Mouse (Mus musculus) lung, embryonic 14.5 days (tissue): Measurements from ENCODE around the gene Slc26a10. TPM values are rescaled to one million over a fixed set of nuclear protein-coding genes. Genes with fewer than 3 reads are reported as not detected.

Experiments used
- ATAC-seq: fragments of 200-750 bp; cut with Nextera tagmentation; 2 replicates; pipeline ENCODE4 v1.8.0; 2017; ENCODE audit warnings: mild to moderate bottlenecking, moderate TSS enrichment, moderate library complexity; ENCODE audit not compliant: insufficient read depth
- DNase-seq: peaks from one replicate; pipeline ENCODE4 v3.0.0-alpha.2; 2015
- H3K27ac ChIP-seq: fragments of 300-500 bp; sonication (generic); 2 replicates; pipeline ENCODE4 v1.5.1; 2014; ENCODE audit warnings: low read depth, mild to moderate bottlenecking, moderate library complexity
- H3K27me3 ChIP-seq: fragments of 300-500 bp; sonication (generic); 2 replicates; pipeline ENCODE4 v1.6.1; 2014; ENCODE audit warnings: low read length, control low read depth; ENCODE audit not compliant: insufficient read depth
- H3K36me3 ChIP-seq: fragments of 300-500 bp; sonication (generic); 2 replicates; pipeline ENCODE4 v1.6.1; 2014; ENCODE audit warnings: control low read depth; ENCODE audit not compliant: insufficient read depth
- H3K4me1 ChIP-seq: fragments of 300-500 bp; sonication (generic); 2 replicates; pipeline ENCODE4 v1.6.1; 2014; ENCODE audit warnings: antibody characterized with exemption, control low read depth; ENCODE audit not compliant: insufficient read depth
- H3K4me2 ChIP-seq: fragments of 300-500 bp; sonication (generic); 2 replicates; pipeline ENCODE4 v1.6.1; 2014; ENCODE audit warnings: mild to moderate bottlenecking
- H3K4me3 ChIP-seq: fragments of 300-500 bp; sonication (generic); 2 replicates; pipeline ENCODE4 v1.5.1; 2014; ENCODE audit warnings: low read depth, low read length
- H3K9ac ChIP-seq: fragments of 300-500 bp; sonication (generic); 2 replicates; pipeline ENCODE4 v1.6.1; 2014
- H3K9me3 ChIP-seq: fragments of 300-500 bp; sonication (generic); 2 replicates; pipeline ENCODE4 v1.6.1; 2016; ENCODE audit warnings: low read depth, low read length, control low read depth
- CTCF ChIP-seq: IDR thresholded peaks from 2 replicates; pipeline ENCODE4 v1.5.1; 2016; ENCODE audit warnings: antibody characterized with exemption, low read depth
- WGBS: fragments of 180-500 bp; shearing (Covaris S2); extraction: QIAGEN DNeasy Blood & Tissue Kit; methylation state at CpG from one replicate; pipeline ENCODE4 v1.1.7; 2014; 5-methylcytosine and 5-hydroxymethylcytosine counted together
- polyA plus RNA-seq: library from polyadenylated mRNA; unstranded; fragments of >200 nt; fragmentation: Nextera tagmentation; extraction: Ambion mirVana; gene quantifications from 2 replicates; pipeline ENCODE4 v1.2.1, GENCODE M21; 2014

Gene Slc26a10
- polyA plus RNA-seq, 1 experiment from 2014 or later = 0.09 TPM

DNA sequence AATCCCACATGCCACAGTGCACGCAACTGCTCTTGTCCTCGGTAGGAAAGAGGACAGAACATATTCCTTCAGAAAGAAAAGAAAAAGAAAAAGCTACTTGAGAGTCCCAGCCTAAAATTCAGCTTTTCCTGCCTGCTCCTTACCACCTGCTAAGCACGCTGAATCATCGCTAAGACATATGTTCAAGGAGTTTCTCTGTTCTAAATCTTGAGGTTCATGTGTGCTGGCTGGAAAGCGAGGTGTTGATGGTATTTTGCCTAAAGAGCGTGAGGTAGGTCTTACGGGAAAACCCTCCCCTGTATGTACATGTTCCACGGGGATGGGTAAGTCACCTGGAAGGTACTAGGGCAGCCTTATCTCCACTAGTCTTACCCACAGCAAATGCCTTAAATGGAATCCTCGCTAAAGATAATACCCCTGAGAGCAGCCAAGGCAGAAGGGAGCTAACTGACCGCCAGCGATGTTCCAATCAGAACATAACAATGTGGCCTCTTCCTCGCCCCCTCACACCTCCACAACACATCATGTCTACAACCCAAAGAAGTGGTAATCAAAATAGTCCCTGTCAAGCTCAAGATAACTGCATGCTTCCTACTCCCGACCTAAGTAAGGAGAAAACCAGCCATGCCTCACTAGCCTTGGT is 29.6 kb upstream of the Slc26a10 start:
- peak overlapping the region; percentile 91 for H3K4me2 ChIP-seq
- no peaks in the 10 kb centered on the region for H3K4me1 ChIP-seq
- DNase-seq = no peak
- no peak overlapping the region for H3K27ac ChIP-seq
- peaks cover 31% of the 10 kb centered on the region for H3K36me3 ChIP-seq
- no peaks in the 10 kb centered on the region for H3K9me3 ChIP-seq
- no peak for TF ChIP-seq CTCF
- H3K9ac ChIP-seq = peak overlapping the region; percentile 75
- no peaks in the 10 kb centered on the region for H3K27me3 ChIP-seq
- 77% methylated on average over 13 of the region's 13 CpGs for WGBS
- H3K4me3 ChIP-seq = peak overlapping the region; percentile 81
- ATAC-seq = no peak

DNA sequence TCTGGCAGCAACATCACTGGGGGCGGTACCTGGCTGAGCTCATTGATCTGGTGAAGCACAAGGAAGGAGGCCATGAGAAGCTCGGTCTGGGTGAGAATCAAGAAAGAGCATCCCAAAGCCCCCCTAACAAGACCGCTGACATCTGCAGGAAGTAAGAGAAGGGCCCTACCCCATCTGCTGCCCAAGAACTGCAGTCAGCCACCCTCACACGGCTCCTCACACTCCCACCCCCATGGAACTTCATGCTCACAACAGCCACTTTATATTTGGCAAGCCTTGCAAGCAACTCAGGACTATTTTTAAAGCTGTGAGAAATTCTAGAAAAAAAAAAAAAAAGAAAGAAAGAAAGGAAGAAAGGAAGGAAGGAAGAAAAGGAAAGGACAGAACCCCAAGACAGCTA is 28.5 kb upstream of the Slc26a10 start:
- H3K4me3 ChIP-seq = no peak overlapping the region
- H3K9me3 ChIP-seq = no peaks in the 10 kb centered on the region
- H3K4me1 ChIP-seq = no peaks in the 10 kb centered on the region
- no peak overlapping the region for H3K4me2 ChIP-seq
- no peak overlapping the region for H3K27ac ChIP-seq
- 74% methylated on average over 4 of the region's 4 CpGs for WGBS
- ATAC-seq (no peak), DNase-seq (no peak)
- H3K9ac ChIP-seq = no peak overlapping the region
- TF ChIP-seq CTCF = no peak
- H3K27me3 ChIP-seq = no peaks in the 10 kb centered on the region
- peaks cover 40% of the 10 kb centered on the region for H3K36me3 ChIP-seq

DNA sequence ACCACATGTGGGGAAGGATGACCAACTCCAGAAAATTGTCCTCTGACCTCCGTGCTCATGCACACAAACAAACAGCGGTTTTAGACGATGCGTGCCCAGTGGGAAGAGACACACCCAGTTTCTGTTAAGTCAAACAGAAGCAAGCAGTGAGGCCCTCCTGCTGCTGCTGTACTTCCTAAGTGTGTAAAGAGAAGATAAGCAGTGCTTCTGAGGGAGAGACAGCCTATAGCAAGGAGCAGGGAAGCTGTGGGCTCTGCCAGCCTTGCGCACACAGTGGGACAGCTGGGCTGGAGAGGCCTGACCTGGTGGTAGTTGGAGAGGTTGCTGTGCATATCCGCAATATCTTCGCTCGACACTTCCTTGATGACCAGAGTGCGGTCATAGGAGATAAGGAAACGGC is 24.9 kb upstream of the Slc26a10 start:
- ATAC-seq (peak; percentile 68), DNase-seq (no peak)
- H3K27ac ChIP-seq = peak overlapping the region; percentile 58; the same call in 1 of the 2 replicates
- no peak overlapping the region for H3K9ac ChIP-seq
- no peaks in the 10 kb centered on the region for H3K27me3 ChIP-seq
- peak overlapping the region; percentile 20; the same call in 1 of the 2 replicates for H3K4me2 ChIP-seq
- no peaks in the 10 kb centered on the region for H3K9me3 ChIP-seq
- H3K36me3 ChIP-seq = peaks cover 59% of the 10 kb centered on the region
- TF ChIP-seq CTCF = no peak
- no peak overlapping the region for H3K4me3 ChIP-seq
- WGBS = 70% methylated on average over 10 of the region's 10 CpGs
- no peaks in the 10 kb centered on the region for H3K4me1 ChIP-seq

DNA sequence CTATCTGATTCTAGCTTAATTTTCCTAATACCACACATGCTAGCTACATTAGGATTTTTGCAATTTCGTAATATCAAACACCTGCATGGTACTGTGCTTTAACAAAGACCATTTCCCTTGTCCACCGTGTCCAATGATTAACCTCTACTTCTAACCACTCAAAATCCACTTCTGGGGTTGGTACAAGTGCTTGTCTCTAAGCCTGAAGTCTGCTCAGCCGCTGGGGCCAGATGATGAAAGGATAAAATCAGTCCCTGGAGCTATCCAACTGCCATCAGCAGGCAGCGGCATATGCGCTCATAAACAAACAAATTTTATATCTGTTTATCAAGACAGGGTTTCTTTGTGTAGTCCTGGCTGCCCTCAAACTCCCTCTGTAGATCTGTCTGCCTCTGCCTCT is 24.1 kb upstream of the Slc26a10 start:
- Histone ChIP-seq H3K4me3 (no peak overlapping the region), H3K4me2 (peak overlapping the region; percentile 20; the same call in 1 of the 2 replicates), H3K4me1 (no peaks in the 10 kb centered on the region), H3K9me3 (no peaks in the 10 kb centered on the region), H3K27ac (peak overlapping the region; percentile 58; the same call in 1 of the 2 replicates), H3K9ac (no peak overlapping the region), H3K27me3 (no peaks in the 10 kb centered on the region), H3K36me3 (peaks cover 61% of the 10 kb centered on the region)
- no peak for TF ChIP-seq CTCF
- no peak for DNase-seq
- WGBS = 65% methylated on average over 5 of the region's 5 CpGs
- no peak for ATAC-seq

DNA sequence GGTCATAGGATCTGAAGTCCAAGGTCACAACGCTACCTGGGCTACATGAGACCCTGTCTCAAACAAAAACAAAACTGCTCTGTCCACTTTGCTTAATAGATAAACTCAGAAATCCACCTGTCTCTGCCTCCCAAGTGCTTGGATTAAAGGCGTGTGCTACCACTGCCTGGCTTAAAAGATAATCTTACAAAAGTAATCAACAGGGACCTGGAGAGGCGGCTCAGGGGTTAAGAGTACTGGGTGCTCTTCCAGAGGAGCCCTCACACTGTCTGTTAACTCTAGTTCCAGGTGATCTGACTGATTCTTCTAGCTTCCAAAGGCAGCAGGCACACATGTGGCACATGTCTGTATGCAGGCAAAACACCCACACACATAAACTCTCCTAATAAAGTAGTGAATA is 22.7 kb upstream of the Slc26a10 start:
- no peak for TF ChIP-seq CTCF
- no peaks in the 10 kb centered on the region for H3K27me3 ChIP-seq
- H3K4me3 ChIP-seq = no peak overlapping the region
- no peaks in the 10 kb centered on the region for H3K9me3 ChIP-seq
- H3K4me1 ChIP-seq = no peaks in the 10 kb centered on the region
- DNase-seq (no peak), ATAC-seq (no peak)
- H3K4me2 ChIP-seq = no peak overlapping the region
- H3K27ac ChIP-seq = 0 out of 2 replicates have a peak overlapping the region, but pooled peaks have one; percentile 24
- 91% methylated on average over 3 of the region's 3 CpGs for WGBS
- peaks cover 66% of the 10 kb centered on the region for H3K36me3 ChIP-seq
- no peak overlapping the region for H3K9ac ChIP-seq

DNA sequence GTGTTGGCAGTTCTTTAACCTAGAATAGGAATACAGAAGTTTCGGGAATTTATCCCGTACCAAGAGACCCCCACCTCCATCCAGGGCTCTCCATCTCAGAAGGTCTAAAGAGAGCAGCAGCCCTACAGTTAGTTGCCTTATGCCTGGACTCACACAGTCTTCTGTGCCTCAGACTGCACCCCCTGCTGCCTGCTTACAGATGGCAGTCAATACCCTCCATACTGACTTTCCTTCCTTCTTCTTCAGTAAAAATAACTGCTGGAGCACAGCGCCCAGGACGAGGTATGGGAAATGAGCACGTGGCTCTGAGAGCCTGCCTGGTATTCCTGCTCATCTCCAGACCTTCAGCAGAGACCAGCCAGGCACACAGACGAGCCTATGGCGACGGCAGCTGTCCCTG is 19.8 kb upstream of the Slc26a10 start:
- Histone ChIP-seq H3K9ac (no peak overlapping the region), H3K4me1 (no peaks in the 10 kb centered on the region), H3K27ac (no peak overlapping the region), H3K4me2 (no peak overlapping the region), H3K36me3 (peaks cover 51% of the 10 kb centered on the region), H3K4me3 (no peak overlapping the region), H3K9me3 (no peaks in the 10 kb centered on the region), H3K27me3 (no peaks in the 10 kb centered on the region)
- DNase-seq (no peak), ATAC-seq (no peak)
- 77% methylated on average over 8 of the region's 8 CpGs for WGBS
- TF ChIP-seq CTCF = peak; percentile 35

DNA sequence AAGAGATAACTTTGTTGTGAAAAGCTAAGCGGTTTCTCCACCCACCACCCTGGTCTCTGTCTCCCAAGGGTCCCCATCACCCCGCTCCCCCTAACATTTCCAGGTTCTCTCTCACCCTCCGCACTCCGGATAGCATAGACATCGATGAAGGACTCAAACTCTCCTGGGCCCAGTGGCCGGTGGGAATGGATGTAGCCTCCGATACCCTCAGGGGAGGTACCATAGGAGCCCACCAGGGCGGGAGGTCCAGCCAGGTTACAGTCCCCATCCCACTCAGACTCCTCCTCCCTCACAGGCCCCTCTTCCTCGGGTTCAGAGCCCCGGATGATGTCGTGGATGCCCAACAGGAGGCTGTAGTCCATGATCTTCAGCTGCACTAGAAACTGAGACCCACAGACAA is 19.0 kb upstream of the Slc26a10 start:
- Histone ChIP-seq H3K36me3 (peaks cover 43% of the 10 kb centered on the region), H3K9ac (no peak overlapping the region), H3K4me3 (no peak overlapping the region), H3K27me3 (no peaks in the 10 kb centered on the region), H3K27ac (no peak overlapping the region), H3K4me2 (no peak overlapping the region), H3K9me3 (no peaks in the 10 kb centered on the region), H3K4me1 (peaks cover 2% of the 10 kb centered on the region; the same call in 1 of the 2 replicates)
- DNase-seq = no peak
- no peak for ATAC-seq
- TF ChIP-seq CTCF = no peak
- 74% methylated on average over 11 of the region's 11 CpGs for WGBS
